Mouse (Mus musculus): ENCODE measurements around the gene Pgm2l1.
A peak's percentile ranks its signal among the peaks of the same experiment; 100 is the strongest.

Gene Pgm2l1

DNA sequence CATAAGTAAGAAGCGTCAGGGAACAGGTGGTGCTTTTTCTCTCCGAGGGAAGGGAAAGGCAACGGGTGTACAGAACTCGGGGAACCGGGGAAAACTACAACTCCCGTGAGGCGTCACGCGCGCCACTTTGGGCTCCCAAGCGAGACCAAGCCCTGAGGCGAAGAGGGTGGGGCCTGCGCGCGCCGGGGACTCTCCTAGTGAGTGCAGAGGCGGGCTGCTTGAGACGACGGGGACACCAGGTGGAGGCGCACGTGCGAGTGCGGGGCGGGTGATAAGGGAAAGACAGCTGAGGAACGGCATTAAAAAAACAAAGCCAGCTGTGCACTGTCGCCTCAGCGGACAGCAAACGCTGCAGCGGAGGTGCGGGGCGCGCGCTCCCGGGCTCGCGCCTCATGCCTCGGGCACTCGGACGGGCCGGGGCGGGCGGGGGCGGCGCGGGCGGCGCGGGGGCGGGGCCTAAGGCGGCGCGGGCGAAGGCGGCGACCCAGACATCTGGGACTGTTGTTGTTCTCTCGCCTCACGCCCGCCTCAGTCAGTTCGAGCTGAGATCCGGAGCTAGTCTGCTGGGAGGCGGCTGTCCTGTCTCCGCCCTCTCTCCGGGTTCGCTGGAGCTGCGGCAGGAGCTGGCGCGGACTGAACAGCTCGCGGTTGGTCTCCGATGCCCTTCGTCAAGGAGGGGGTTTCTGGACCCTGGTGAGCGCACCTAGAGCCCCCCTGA lies at the start of gene Pgm2l1:
Gene Pgm2l1, plus strand, starts transcription at position 237 of the 718 bp plus-strand sequence.
- DNase-seq, result peak; percentile 99

GRCm38 (mm10) chr7:100178016-100178890 lies 48.9 kb upstream of the Pgm2l1 start:
- DNase-seq, result peak; percentile 63 to 75

GRCm38 (mm10) chr7:100178891-100179233 lies 48.3 kb upstream of the Pgm2l1 start:
- DNase-seq, result peak in 1 of 2 experiments; percentile 10

DNA sequence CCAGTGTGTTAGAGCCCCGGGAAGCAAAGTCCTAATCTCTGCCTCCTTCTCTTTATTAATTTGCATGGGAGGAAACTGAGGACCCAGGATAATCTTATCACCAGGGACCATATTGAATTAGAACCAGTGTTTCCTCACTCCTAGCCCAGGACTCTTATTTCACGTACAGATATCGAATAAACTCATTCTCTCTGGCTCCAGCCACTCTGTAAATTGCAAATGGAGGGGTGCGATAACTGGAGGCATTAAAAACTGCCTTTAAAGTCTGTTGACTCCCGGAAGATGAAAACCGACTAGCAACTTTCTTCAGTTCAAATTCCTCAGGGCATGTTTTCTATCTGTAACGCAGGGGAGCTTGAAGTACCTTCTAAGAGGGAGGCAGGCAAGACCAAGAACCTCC lies 47.8 kb upstream of the Pgm2l1 start:
- DNase-seq, result no peak

DNA sequence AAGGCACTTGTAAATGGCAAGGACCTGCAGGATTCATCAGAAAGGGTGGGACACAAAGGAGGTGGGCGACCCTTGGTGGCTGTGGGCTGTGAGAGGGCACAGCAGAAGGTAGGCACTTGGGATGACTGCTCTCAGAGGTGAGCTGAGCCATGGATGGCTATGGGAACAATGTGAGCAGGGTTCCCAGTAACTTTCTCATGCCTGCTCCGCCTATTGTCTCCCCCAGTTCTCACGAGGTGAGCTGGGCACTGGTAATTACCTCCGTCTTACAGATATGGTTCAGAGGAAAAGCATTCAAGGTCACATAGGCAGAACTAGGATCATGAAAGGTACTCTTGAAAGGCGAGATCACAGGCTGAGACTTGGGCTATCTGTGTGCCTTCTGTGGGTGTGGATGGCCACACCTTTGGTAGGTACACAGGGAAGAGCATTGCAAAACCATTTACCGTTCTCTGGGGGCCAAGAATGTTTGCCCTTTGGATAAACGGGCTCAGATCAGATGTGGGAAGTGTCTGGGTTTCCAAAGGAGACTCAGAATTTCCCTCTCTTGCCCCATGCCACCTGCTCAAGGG lies 47.3 kb upstream of the Pgm2l1 start:
- no peak for DNase-seq

GRCm38 (mm10) chr7:100181176-100181575 lies 46.0 kb upstream of the Pgm2l1 start:
- no peak for DNase-seq

DNA sequence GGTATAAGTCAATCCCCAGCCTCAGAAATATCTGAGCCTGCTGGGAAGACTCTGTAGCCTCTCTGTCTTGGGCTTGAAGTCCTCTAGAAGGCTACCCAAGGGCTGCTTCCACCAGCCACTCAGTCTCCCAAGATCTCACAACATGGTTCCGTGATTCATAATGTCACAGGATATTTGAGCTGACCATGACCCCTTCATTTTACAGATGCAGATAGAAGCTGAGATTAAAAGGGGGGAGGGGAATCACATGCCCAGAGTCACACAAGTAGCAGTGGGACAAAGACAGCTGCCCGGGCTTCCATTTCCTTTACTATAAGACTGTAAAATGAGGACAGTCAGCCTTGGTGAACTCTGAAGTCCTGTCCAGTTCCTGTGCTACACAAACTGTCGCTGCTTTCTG lies 45.6 kb upstream of the Pgm2l1 start:
- DNase-seq, result no peak

DNA sequence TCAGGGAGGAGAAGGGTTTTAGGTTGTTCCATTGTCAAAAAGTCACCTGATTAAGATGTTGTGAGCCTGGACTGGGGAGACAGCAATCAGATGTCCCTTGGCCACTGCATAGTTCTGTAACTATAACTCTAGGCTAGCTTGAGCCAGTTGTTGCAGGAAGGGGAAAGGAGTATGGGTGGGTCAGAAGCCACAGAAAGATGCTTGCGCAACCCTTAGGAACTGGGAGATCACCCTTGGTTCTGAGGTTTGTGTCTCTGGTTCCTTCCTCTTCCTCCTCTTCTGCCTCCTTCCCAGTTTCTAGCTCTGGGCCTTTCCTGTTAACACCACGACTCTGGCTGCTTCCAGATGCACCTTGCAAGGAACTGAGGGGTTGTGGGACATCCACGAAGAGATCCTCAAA lies 44.8 kb upstream of the Pgm2l1 start:
- no peak for DNase-seq

DNA sequence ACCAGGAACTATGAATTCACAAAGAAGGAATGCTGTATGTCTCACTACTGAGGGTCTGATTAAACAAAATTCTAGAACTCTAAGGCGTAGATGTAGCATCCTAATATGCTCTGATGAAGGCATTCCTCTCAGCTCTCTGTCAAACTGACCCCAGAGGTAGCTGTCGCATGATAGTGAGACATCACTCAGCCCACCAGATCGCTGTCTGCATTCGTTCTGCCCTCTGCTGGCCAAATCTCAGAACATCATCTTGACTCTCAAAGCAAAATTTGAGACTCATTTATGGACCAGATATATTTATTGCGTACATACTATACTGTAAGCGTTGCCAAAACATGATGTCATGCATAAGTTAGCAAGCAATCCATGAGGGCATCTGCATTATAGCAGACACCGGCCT lies 39.6 kb upstream of the Pgm2l1 start:
- DNase-seq, result peak; percentile 42 to 74

DNA sequence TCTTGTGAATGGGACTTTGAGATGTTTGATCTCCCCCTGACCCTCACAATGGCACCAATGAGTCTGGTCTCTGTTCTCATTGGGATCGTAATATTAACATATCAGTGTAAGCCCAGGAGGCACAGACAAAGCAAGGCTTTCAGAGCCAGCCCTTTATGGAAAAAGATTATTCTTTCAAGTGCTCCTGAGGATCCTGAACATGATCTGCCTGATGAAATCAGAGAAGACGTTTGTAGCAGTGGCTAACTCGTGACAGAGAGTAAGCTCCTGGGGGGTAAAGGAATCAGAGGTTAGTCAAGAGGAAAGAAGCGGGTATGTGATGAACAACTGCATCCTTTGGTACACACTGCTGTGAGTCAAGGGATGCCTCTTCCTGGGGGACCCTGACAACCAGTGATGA lies 37.0 kb upstream of the Pgm2l1 start:
- DNase-seq, result no peak

- DNase-seq, result peak; percentile 59 to 90
Observed at GRCm38 (mm10) chr7:100190778-100191177, 36.4 kb upstream of the Pgm2l1 start.

GRCm38 (mm10) chr7:100201191-100201590 lies 26.0 kb upstream of the Pgm2l1 start:
- no peak for DNase-seq

GRCm38 (mm10) chr7:100203616-100204015 lies 23.6 kb upstream of the Pgm2l1 start:
- no peak for DNase-seq

- DNase-seq, result no peak
Observed at GRCm38 (mm10) chr7:100204871-100205270, 22.3 kb upstream of the Pgm2l1 start.

GRCm38 (mm10) chr7:100206144-100206543 lies 21.1 kb upstream of the Pgm2l1 start:
- DNase-seq, result no peak

- DNase-seq, result peak in 1 of 2 experiments; percentile 7
Observed at GRCm38 (mm10) chr7:100207886-100208285, 19.3 kb upstream of the Pgm2l1 start.

GRCm38 (mm10) chr7:100214310-100214709 lies 12.9 kb upstream of the Pgm2l1 start:
- no peak for DNase-seq

DNA sequence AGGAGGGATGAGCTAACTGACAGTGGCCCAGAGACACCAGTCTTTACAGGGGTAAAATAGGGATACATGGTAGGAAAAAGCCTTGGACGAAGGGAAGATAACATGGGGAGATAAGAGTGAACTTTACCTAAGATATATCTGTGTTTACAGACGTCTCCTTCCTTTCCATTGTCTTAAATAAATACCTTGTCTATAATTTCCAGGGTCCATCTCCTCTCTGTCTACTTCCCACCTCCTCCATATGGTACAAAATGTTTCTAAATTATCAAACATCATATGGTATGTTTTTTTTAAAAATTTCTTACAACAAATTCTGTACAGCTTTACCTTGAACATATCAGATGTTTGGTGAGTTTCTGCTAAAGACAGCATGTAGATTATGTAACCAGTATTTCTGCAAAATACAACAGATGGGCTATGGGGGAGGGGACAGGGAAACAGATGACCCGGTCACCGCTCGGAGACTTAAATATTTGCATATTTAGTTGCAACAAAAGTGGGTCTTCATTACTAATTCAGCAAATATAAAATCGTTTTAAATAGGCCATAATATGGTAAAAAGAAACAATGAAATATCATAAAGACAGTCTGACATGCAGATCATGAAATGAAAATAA lies 12.0 kb upstream of the Pgm2l1 start:
- DNase-seq, result no peak

GRCm38 (mm10) chr7:100215976-100216375 lies 11.2 kb upstream of the Pgm2l1 start:
- DNase-seq, result peak in 1 of 2 experiments; percentile 12

DNA sequence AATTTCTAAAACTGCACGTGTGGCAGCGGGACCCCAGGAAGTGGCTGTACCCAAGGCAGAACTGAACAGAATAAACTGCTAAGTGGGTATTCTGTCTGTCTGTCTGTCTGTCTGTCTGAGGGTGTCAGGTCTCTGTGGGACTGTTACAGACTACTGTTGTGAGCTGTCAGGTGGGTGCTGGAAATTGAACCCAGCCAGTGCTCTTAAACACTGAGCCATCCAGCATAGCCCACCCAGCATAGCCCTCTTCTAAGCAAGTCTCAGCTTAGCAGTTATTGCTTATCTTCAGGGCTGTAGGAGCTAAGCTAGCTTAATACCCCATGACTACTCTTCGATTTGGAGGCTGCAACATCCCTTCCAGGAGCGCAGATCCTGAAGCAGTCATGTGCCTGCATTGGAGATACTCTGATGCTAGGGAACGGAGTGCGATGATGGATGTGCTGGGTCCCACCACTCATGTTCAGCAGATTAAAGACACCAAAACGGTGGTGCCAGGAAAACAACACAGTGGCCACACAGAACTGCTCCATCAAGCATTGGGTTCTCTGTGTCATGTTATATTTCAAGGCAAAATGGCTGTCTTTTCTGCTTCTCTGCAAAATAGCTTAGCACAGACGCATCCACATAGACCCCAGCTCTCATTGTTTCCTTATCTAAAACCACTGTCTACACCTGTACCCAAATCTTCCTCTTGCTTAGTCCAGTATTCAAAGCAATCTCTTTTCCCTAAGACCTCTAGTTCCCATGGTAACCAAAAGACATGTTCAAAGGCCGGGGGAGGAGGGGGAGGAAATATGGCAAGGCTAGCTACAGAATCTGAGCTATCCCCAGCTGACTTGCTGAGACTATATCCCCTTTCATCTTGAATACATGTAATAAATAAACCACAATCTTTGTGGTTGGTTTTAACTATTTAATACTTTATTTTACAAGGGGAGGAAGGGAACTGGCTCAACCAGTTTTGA lies 10.3 kb upstream of the Pgm2l1 start:
- no peak for DNase-seq

DNA sequence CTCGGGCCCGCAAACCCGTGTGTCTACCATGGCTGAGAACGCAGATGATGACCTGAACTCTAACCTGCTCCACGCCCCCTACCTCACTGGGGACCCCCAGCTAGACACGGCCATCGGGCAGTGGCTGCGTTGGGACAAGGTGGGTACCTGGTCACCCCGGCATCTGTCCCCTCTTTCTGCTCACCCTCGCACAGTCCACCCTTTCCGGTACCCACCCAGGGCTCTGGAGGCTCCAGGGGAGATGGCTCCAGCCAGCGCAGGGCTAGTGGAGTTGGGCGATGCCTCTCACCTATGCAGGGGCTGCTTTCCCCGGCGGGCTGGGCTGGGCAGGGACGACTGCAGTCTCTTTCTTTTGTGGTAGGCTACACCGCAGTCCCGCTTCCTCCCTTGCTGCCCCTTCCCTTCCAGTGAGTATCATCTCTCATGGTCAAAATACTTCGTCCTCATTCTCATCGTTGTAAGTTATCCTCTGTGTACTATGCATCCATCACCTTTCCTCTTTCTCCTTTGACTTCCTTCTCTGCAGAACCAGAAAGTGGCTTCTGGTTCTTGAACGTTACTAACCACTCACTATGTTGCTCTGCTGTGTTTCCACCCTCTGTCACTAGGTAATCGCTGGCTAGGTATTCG lies 817 bp downstream of the Pgm2l1 start:
- peak; percentile 6 to 36 for DNase-seq

DNA sequence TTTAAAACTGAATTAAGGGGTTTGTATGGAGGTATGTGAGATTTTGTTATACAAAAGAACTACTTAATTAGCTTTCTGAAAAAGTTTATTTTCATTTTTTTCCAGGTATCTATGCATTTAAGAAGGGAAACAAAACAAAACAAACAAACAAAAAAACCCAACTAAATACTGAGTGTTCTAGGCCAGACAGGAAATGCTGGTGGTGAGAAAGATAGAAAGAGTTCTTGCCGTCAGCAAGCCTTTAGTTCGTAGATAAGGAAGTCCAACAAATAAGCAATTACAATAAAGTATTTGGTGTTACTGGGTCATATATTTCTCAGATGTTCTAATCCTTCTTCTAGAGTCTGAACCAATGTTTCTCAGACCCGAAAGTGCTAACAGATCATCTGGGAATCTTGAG lies 1.8 kb downstream of the Pgm2l1 start:
- no peak for DNase-seq
